Mouse (Mus musculus): ENCODE data around the gene Mt3. TPM values are rescaled to one million over a fixed set of nuclear protein-coding genes. Genes with fewer than 3 reads are reported as not detected.
"Not testable (repeated sequence)": the region's sequence is repeated elsewhere in the genome, so short reads cannot be mapped to it uniquely, and the experiment has no call there.

Gene Mt3
- total and polyA plus RNA-seq, 3 experiments, result not detected

GRCm38 (mm10) chr8:94130126-94130525, 22.3 kb upstream of the Mt3 start:
- Histone ChIP-seq H3K9ac (ENCODE audit: control insufficient read depth, low read depth, low read length, poor library complexity, severe bottlenecking) (no peak overlapping the region), H3K79me2 (ENCODE audit: control insufficient read depth, insufficient read depth, low read length, poor library complexity) (no peaks in the 10 kb centered on the region), H3K27ac (ENCODE audit: control insufficient read depth, low read depth, low read length) (no peak overlapping the region), H3K4me3 (ENCODE audit: control insufficient read depth in 1 of 2, insufficient read depth in 1 of 2, low read depth in 2 of 2, low read length in 2 of 2) (no peak overlapping the region), H3K9me3 (replicated peaks; ENCODE audit: insufficient read depth, low read length) (no peaks in the 10 kb centered on the region), H3K36me3 (ENCODE audit: control insufficient read depth in 1 of 2, insufficient read depth in 2 of 2, low read length in 2 of 2) (no peaks in the 10 kb centered on the region), H3K4me1 (ENCODE audit: control insufficient read depth in 1 of 2, insufficient read depth in 2 of 2, low read length in 2 of 2) (no peaks in the 10 kb centered on the region), H3K27me3 (ENCODE audit: control insufficient read depth in 1 of 2, insufficient read depth in 2 of 2, low read length in 2 of 2) (peaks cover under 1 to 12% of the 10 kb centered on the region in 2 experiments; a peak in 3 of 4 replicates)
- DNase-seq (ENCODE audit: low read depth, low spot score), result no peak
- TF ChIP-seq MYB (IDR thresholded peaks at IDR 0.05; ENCODE audit: low read depth, low read length), result no peak
- TF ChIP-seq TBP (IDR thresholded peaks at IDR 0.05; ENCODE audit: low read depth, low read length), result no peak
- no peak for TF ChIP-seq NRF1 (IDR thresholded peaks at IDR 0.05; ENCODE audit: insufficient read depth, low read depth, low read length, poor library complexity, severe bottlenecking)
- no peak for TF ChIP-seq KAT2A (conservative IDR thresholded peaks at IDR 0.05; ENCODE audit: low read depth, low read length)
- TF ChIP-seq ZC3H11A (IDR thresholded peaks at IDR 0.05; ENCODE audit: low read depth, low read length), result no peak
- TF ChIP-seq RAD21 (IDR thresholded peaks at IDR 0.05; ENCODE audit: low read depth, low read length), result no peak
- no peak for TF ChIP-seq MAZ (IDR thresholded peaks at IDR 0.05; ENCODE audit: low read depth, low read length)
- no peak for TF ChIP-seq POLR2A (IDR thresholded peaks at IDR 0.05; ENCODE audit: control insufficient read depth in 1 of 2, insufficient read depth in 1 of 2, low read depth in 1 of 2, low read length in 2 of 2, poor library complexity in 1 of 2)

- Histone ChIP-seq H3K36me3 (ENCODE audit: control insufficient read depth in 1 of 2, insufficient read depth in 2 of 2, low read length in 2 of 2) (no peaks in the 10 kb centered on the region), H3K9me3 (replicated peaks; ENCODE audit: insufficient read depth, low read length) (no peaks in the 10 kb centered on the region), H3K4me1 (ENCODE audit: control insufficient read depth in 1 of 2, insufficient read depth in 2 of 2, low read length in 2 of 2) (no peaks in the 10 kb centered on the region), H3K79me2 (ENCODE audit: control insufficient read depth, insufficient read depth, low read length, poor library complexity) (no peaks in the 10 kb centered on the region), H3K27me3 (ENCODE audit: control insufficient read depth in 1 of 2, insufficient read depth in 2 of 2, low read length in 2 of 2) (peaks cover 0 to 7% of the 10 kb centered on the region in 2 experiments; a peak in 3 of 4 replicates), H3K9ac (ENCODE audit: control insufficient read depth, low read depth, low read length, poor library complexity, severe bottlenecking) (no peak overlapping the region), H3K27ac (ENCODE audit: control insufficient read depth, low read depth, low read length) (no peak overlapping the region), H3K4me3 (ENCODE audit: control insufficient read depth in 1 of 2, insufficient read depth in 1 of 2, low read depth in 2 of 2, low read length in 2 of 2) (no peak overlapping the region)
- no peak for TF ChIP-seq MAFK (IDR thresholded peaks at IDR 0.05; ENCODE audit: borderline replicate concordance, low read depth, low read length)
- TF ChIP-seq RCOR1 (IDR thresholded peaks at IDR 0.05; ENCODE audit: low read depth, low read length), result no peak
- TF ChIP-seq POLR2AphosphoS5 (IDR thresholded peaks at IDR 0.05; ENCODE audit: borderline replicate concordance, low read depth, low read length), result no peak
- TF ChIP-seq TCF12 (IDR thresholded peaks at IDR 0.05; ENCODE audit: low read depth, low read length), result no peak
- TF ChIP-seq ZNF384 (IDR thresholded peaks at IDR 0.05; ENCODE audit: low read depth, low read length), result no peak
- no peak for TF ChIP-seq MYB (IDR thresholded peaks at IDR 0.05; ENCODE audit: low read depth, low read length)
- no peak for TF ChIP-seq SMC3 (IDR thresholded peaks at IDR 0.05; ENCODE audit: low read depth, low read length)
- no peak for TF ChIP-seq POLR2A (IDR thresholded peaks at IDR 0.05; ENCODE audit: control insufficient read depth in 1 of 2, insufficient read depth in 1 of 2, low read depth in 1 of 2, low read length in 2 of 2, poor library complexity in 1 of 2)
- TF ChIP-seq MYC (IDR thresholded peaks at IDR 0.05; ENCODE audit: low read depth, low read length), result no peak
- TF ChIP-seq CTCF (IDR thresholded peaks at IDR 0.05 in 2 of 3, conservative IDR thresholded peaks at IDR 0.05 in 1 of 3; ENCODE audit: control insufficient read depth in 1 of 3, insufficient read depth in 1 of 3, low read depth in 2 of 3, low read length in 3 of 3, poor library complexity in 1 of 3, severe bottlenecking in 1 of 3), result no peak
- TF ChIP-seq ZC3H11A (IDR thresholded peaks at IDR 0.05; ENCODE audit: low read depth, low read length), result no peak
- TF ChIP-seq CHD1 (IDR thresholded peaks at IDR 0.05; ENCODE audit: low read depth, low read length), result no peak
- no peak for TF ChIP-seq TBP (IDR thresholded peaks at IDR 0.05; ENCODE audit: low read depth, low read length)
- TF ChIP-seq NRF1 (IDR thresholded peaks at IDR 0.05; ENCODE audit: insufficient read depth, low read depth, low read length, poor library complexity, severe bottlenecking), result no peak
- no peak for TF ChIP-seq MXI1 (IDR thresholded peaks at IDR 0.05; ENCODE audit: low read depth, low read length)
- no peak for TF ChIP-seq E2F4 (IDR thresholded peaks at IDR 0.05; ENCODE audit: borderline replicate concordance, low read depth, low read length)
- no peak for TF ChIP-seq MAZ (IDR thresholded peaks at IDR 0.05; ENCODE audit: low read depth, low read length)
- TF ChIP-seq ZKSCAN1 (IDR thresholded peaks at IDR 0.05; ENCODE audit: low read depth, low read length), result no peak
- TF ChIP-seq MEF2A (IDR thresholded peaks at IDR 0.05; ENCODE audit: extremely low read depth, insufficient replicate concordance, low read depth, low read length, poor library complexity, severe bottlenecking), result no peak
- TF ChIP-seq MAX (IDR thresholded peaks at IDR 0.05; ENCODE audit: low read length), result no peak
- DNase-seq (ENCODE audit: low read depth, low spot score), result no peak
Observed at GRCm38 (mm10) chr8:94132096-94132495, 20.3 kb upstream of the Mt3 start.

- not testable (repeated sequence) for H3K4me1 ChIP-seq (ENCODE audit: control insufficient read depth in 1 of 2, insufficient read depth in 2 of 2, low read length in 2 of 2); H3K36me3 ChIP-seq (ENCODE audit: control insufficient read depth in 1 of 2, insufficient read depth in 2 of 2, low read length in 2 of 2); H3K9me3 ChIP-seq (replicated peaks; ENCODE audit: insufficient read depth, low read length); H3K4me3 ChIP-seq (ENCODE audit: control insufficient read depth in 1 of 2, insufficient read depth in 1 of 2, low read depth in 2 of 2, low read length in 2 of 2); H3K79me2 ChIP-seq (ENCODE audit: control insufficient read depth, insufficient read depth, low read length, poor library complexity); H3K27ac ChIP-seq (ENCODE audit: control insufficient read depth, low read depth, low read length); H3K27me3 ChIP-seq (ENCODE audit: control insufficient read depth in 1 of 2, insufficient read depth in 2 of 2, low read length in 2 of 2); H3K9ac ChIP-seq (ENCODE audit: control insufficient read depth, low read depth, low read length, poor library complexity, severe bottlenecking)
- DNase-seq (ENCODE audit: low read depth, low spot score), result peak; percentile 53
Observed at GRCm38 (mm10) chr8:94134601-94135000, 17.8 kb upstream of the Mt3 start.
